Mouse (Mus musculus) neutrophil, adult 5-6 weeks (primary cell): Measurements from ENCODE around the gene Scgb3a1. TPM values are rescaled to one million over a fixed set of nuclear protein-coding genes. Genes with fewer than 3 reads are reported as not detected.

Source experiments
- ATAC-seq: fragments of 151-379, 151-347 bp; 2 replicates; pipeline ENCODE4 v1.8.0; 2017; ENCODE audit warnings: mild to moderate bottlenecking, moderate TSS enrichment; ENCODE audit not compliant: insufficient number of reproducible peaks, poor library complexity, low FRiP score, severe bottlenecking; ENCODE audit errors: extremely low read depth
- total RNA-seq: library from RNA; stranded (forward); fragments of 200-1000 nt; gene quantifications from 2 replicates; pipeline ENCODE4 v1.2.3, GENCODE M21; 2017

Gene Scgb3a1
- total RNA-seq, 1 experiment from 2014 or later = not detected

DNA sequence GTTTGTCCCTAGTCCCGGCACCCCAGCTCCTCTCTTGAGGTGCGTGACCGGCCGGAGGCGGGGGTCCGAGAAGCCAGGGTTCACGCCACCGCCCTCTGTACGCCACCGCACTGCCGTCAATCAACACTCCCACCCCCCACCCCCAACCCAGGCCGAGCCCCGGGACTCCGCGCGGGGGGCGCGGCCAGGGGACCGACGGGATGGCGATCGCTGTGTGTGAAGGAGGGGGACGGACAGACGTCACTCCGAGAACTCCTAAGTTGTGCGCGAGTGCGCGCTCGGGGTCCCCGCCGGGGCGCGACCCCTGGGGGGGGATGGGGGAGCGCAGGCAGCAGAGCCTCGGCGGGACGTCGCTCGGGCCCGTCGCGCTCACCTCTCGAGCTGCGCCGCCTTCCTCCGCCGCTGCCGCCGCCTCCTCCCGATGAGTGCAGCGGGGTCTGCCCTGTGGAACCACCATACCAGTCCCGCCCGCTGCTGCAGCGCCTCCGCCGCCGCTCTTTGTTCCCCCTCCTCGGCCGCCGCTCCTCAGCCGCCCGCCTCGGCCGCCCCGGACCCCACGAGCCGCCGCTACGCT, 48.7 kb downstream of the Scgb3a1 start:
- ATAC-seq = no peak

DNA sequence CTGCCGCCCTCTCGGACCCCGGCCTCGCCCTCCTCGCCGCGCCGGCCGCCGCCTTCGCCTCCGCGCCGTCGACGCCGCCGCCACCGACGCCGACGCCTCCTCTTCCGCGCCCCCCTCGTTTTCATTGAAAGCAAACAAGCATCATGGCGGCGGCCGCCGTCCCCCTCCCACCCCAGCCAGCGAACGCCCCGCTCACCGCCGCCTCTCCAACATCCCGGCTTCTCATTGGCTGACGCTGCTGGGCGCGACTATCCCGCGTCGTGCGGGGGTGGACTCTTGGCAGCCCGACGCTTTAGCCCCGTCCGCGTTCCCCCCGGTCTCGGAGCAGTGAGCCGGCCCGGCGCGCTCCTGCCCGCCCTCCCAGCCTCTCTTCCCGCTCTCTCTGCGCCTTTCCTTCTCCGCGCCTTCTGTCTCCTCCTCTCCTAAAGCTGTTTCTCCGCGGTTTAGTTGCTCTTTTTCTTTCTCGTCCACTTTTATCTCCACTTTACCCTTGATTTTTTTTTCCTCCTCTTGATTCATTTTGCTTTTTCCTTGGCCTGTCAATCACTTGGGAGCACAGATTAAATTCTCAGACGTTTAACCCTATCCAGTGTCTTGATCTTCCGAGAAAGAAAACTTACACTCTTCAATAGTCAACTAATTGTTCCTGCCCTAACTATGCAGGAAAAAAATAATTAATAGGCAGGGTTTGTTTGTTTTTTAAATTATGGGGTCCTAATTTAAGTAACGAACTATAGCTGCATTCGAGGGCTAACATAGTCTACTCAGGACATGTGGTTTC, 49.3 kb downstream of the Scgb3a1 start, which contains the start of gene Cnot6:
Gene Cnot6, minus strand, starts transcription at position 169 of the 781 bp plus-strand sequence.
- ATAC-seq = peak; percentile 98

DNA sequence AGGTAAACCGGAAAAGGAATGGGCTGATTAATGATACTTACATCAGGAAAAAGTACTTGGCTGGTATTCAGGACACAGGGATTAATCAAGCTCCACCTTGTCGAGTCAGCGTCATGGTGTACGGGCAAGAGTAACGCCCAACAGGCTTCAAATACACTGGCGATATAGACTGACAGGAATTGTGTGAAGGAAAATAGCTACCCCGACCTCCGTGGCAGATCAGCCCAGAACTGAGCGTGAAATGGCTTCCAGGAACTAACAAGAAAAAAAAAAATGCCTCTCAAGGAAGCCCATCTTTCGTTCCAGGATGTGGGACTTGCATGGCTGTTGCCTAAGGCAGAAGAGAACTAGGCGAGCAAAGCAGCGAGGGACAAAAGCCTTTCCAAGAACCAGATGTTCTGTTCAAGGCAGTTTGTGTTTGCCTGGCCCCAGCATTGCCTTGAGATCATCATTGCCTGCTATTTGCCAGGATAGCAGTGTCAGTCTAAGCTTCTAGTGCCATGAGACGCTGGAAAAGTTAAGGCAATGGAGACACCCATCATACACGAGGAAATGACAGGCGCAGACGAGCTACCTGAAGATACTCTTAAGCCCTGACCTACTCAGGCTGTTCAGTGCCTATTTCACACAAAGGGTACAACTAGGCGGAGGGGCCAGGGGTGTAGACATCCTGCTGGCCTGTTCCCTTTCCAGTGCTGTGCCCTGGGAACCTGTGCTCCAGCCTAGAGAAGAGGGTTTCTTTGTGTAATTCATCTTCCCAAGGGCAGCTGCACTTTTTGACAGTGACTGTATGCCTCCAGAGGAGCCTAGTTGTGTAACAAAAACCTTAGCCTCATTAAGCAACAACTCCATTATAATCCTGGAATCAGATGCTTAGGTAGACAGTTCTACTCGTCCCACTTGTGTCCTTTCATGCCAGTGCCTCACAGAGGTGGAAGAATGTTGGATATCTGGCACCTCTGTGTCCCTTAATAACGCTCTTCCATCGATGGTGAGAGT, 50.2 kb downstream of the Scgb3a1 start:
- no peak for ATAC-seq

Other genes with a start within 250 kb of the Scgb3a1 start
- not detected in 2 replicates for gene Olfr1389, start 240.5 kb upstream of the Scgb3a1 start, total RNA-seq
- gene Olfr1388, start 227.0 kb upstream of the Scgb3a1 start, total RNA-seq = 1.5 and 1.9 TPM in 2 replicates
- gene Olfr1387, start 208.3 kb upstream of the Scgb3a1 start, total RNA-seq = not detected in 2 replicates
- not detected in 2 replicates for gene Olfr1386, start 198.6 kb upstream of the Scgb3a1 start, total RNA-seq
- gene Olfr1385, start 174.5 kb upstream of the Scgb3a1 start, total RNA-seq = 0.35 and 0.37 TPM in 2 replicates
- gene Olfr1384, start 156.9 kb upstream of the Scgb3a1 start, total RNA-seq = not detected in 2 replicates
- 0.12 TPM in 1 of 2 replicates, not detected in the other for gene Olfr1383, start 144.0 kb upstream of the Scgb3a1 start, total RNA-seq
- gene Olfr1382, start 135.4 kb upstream of the Scgb3a1 start, total RNA-seq = not detected in 2 replicates
- gene Olfr1381, start 120.2 kb upstream of the Scgb3a1 start, total RNA-seq = 0.12 TPM in 1 of 2 replicates, not detected in the other
- gene Olfr1380, start 106.7 kb upstream of the Scgb3a1 start, total RNA-seq = not detected in 2 replicates
- not detected in 2 replicates for gene Flt4, start 54.3 kb upstream of the Scgb3a1 start, total RNA-seq
- 62.1 and 65.9 TPM in 2 replicates for gene Cnot6, start 49.1 kb downstream of the Scgb3a1 start, total RNA-seq
- not detected in 2 replicates for gene Gfpt2, start 130.6 kb downstream of the Scgb3a1 start, total RNA-seq
- 38.6 and 45.2 TPM in 2 replicates for gene Mapk9, start 183.1 kb downstream of the Scgb3a1 start, total RNA-seq
- gene Rasgef1c, start 238.2 kb downstream of the Scgb3a1 start, total RNA-seq = not detected in 2 replicates